Mouse (Mus musculus) MEL (cell line): ENCODE measurements around the gene Tiam1. TPM values are rescaled to one million over a fixed set of nuclear protein-coding genes. Genes with fewer than 3 reads are reported as not detected.

Experiments used
- DNase-seq: peaks from one replicate; pipeline ENCODE4 v3.0.0; 2011; ENCODE audit warnings: low read depth, low spot score
- H3K27ac ChIP-seq: 2 replicates; pipeline ENCODE4 v1.5.1; 2012; ENCODE audit warnings: low read depth, mild to moderate bottlenecking, control low read depth, low read length, moderate library complexity; ENCODE audit not compliant: control insufficient read depth
- H3K27me3 ChIP-seq, 2 experiments: fragments of 150-350 bp in 1 of 2; sonication (generic) in 1 of 2; 2 replicates each; pipeline ENCODE4 v1.6.1; 2012; ENCODE audit warnings: low read length in 2 of 2, mild to moderate bottlenecking in 2 of 2, improper control_type of control experiment in 1 of 2, moderate library complexity in 1 of 2; ENCODE audit not compliant: insufficient read depth in 2 of 2, control insufficient read depth in 1 of 2
- H3K36me3 ChIP-seq, 2 experiments: 2 replicates each; pipeline ENCODE4 v1.6.1; 2012 to 2014; ENCODE audit warnings: low read length in 2 of 2, improper control_type of control experiment in 1 of 2, inconsistent platforms in 1 of 2, mild to moderate bottlenecking in 1 of 2; ENCODE audit not compliant: insufficient read depth in 2 of 2, control insufficient read depth in 1 of 2
- H3K4me1 ChIP-seq, 2 experiments: fragments of 150-350 bp in 1 of 2; sonication (generic) in 1 of 2; 2 replicates each; pipeline ENCODE4 v1.6.1; 2012; ENCODE audit warnings: low read length in 2 of 2, improper control_type of control experiment in 1 of 2, mild to moderate bottlenecking in 1 of 2; ENCODE audit not compliant: insufficient read depth in 2 of 2, control insufficient read depth in 1 of 2
- H3K4me3 ChIP-seq, 2 experiments: fragments of 150-350 bp in 1 of 2; sonication (generic) in 1 of 2; 2 replicates each; pipeline ENCODE4 v1.5.1; 2012; ENCODE audit warnings: low read depth in 2 of 2, low read length in 2 of 2, mild to moderate bottlenecking in 2 of 2, moderate library complexity in 2 of 2, control low read depth in 1 of 2, improper control_type of control experiment in 1 of 2; ENCODE audit not compliant: control insufficient read depth in 1 of 2, insufficient read depth in 1 of 2
- H3K79me2 ChIP-seq: 2 replicates; pipeline ENCODE4 v1.6.1; 2012; ENCODE audit warnings: mild to moderate bottlenecking, low read length, moderate library complexity; ENCODE audit not compliant: control insufficient read depth, poor library complexity, insufficient read depth
- H3K9ac ChIP-seq: 2 replicates; pipeline ENCODE4 v1.6.1; 2012; ENCODE audit warnings: low read depth, mild to moderate bottlenecking, control low read depth, low read length, moderate library complexity; ENCODE audit not compliant: control insufficient read depth, poor library complexity, severe bottlenecking
- H3K9me3 ChIP-seq: fragments of 150-350 bp; sonication (generic); replicated peaks from 2 replicates; pipeline ENCODE4 v1.6.1; 2012; ENCODE audit warnings: mild to moderate bottlenecking, low read length, improper control_type of control experiment, moderate library complexity; ENCODE audit not compliant: insufficient read depth
- BHLHE40 ChIP-seq: IDR thresholded peaks from 2 replicates; pipeline ENCODE4 v1.6.1; 2012; ENCODE audit warnings: low read depth, mild to moderate bottlenecking, inconsistent platforms, low read length, improper control_type of control experiment, borderline replicate concordance
- ETS1 ChIP-seq: IDR thresholded peaks from 2 replicates; pipeline ENCODE4 v1.6.1; 2012; ENCODE audit warnings: low read depth, mild to moderate bottlenecking, inconsistent platforms, low read length, improper control_type of control experiment, moderate library complexity
- GABPA ChIP-seq: IDR thresholded peaks from 2 replicates; pipeline ENCODE4 v1.6.1; 2012; ENCODE audit warnings: low read depth, mild to moderate bottlenecking, inconsistent platforms, low read length, improper control_type of control experiment, moderate library complexity
- HCFC1 ChIP-seq: IDR thresholded peaks from 2 replicates; pipeline ENCODE4 v1.6.1; 2012; ENCODE audit warnings: low read depth, mild to moderate bottlenecking, inconsistent platforms, low read length, improper control_type of control experiment, moderate library complexity
- JUND ChIP-seq: IDR thresholded peaks from 2 replicates; pipeline ENCODE4 v1.6.1; 2011; ENCODE audit warnings: low read depth, mild to moderate bottlenecking, improper control_type of control experiment, low read length
- KAT2A ChIP-seq: conservative IDR thresholded peaks from 2 replicates; pipeline ENCODE4 v1.6.1; 2012; ENCODE audit warnings: low read depth, low read length, improper control_type of control experiment, inconsistent platforms
- MAX ChIP-seq: IDR thresholded peaks from 2 replicates; pipeline ENCODE4 v1.6.1; 2011; ENCODE audit warnings: low read length, improper control_type of control experiment
- MAZ ChIP-seq: IDR thresholded peaks from 2 replicates; pipeline ENCODE4 v1.6.1; 2012; ENCODE audit warnings: low read depth, mild to moderate bottlenecking, inconsistent platforms, low read length, improper control_type of control experiment
- MEF2A ChIP-seq: IDR thresholded peaks from 2 replicates; pipeline ENCODE4 v1.6.1; 2014; ENCODE audit warnings: low read depth, mild to moderate bottlenecking, inconsistent platforms, low read length, improper control_type of control experiment; ENCODE audit not compliant: poor library complexity, insufficient replicate concordance, severe bottlenecking; ENCODE audit errors: extremely low read depth
- MXI1 ChIP-seq: IDR thresholded peaks from 2 replicates; pipeline ENCODE4 v1.6.1; 2011; ENCODE audit warnings: mild to moderate bottlenecking, low read depth, low read length, improper control_type of control experiment
- MYB ChIP-seq: IDR thresholded peaks from 2 replicates; pipeline ENCODE4 v1.6.1; 2011; ENCODE audit warnings: mild to moderate bottlenecking, low read depth, low read length, improper control_type of control experiment
- NELFE ChIP-seq: IDR thresholded peaks from 2 replicates; pipeline ENCODE4 v1.6.1; 2011; ENCODE audit warnings: low read depth, low read length, improper control_type of control experiment
- NRF1 ChIP-seq: IDR thresholded peaks from 2 replicates; pipeline ENCODE4 v1.6.1; 2014; ENCODE audit warnings: low read depth, mild to moderate bottlenecking, inconsistent platforms, low read length, improper control_type of control experiment, moderate library complexity; ENCODE audit not compliant: poor library complexity, insufficient read depth, severe bottlenecking
- POLR2AphosphoS2 ChIP-seq: IDR thresholded peaks from 2 replicates; pipeline ENCODE4 v1.6.1; 2011; ENCODE audit warnings: low read length, improper control_type of control experiment
- POLR2AphosphoS5 ChIP-seq: IDR thresholded peaks from 2 replicates; pipeline ENCODE4 v1.6.1; 2012; ENCODE audit warnings: low read depth, borderline replicate concordance, mild to moderate bottlenecking, inconsistent platforms, low read length, moderate library complexity, mixed read lengths
- RCOR1 ChIP-seq: IDR thresholded peaks from 2 replicates; pipeline ENCODE4 v1.6.1; 2012; ENCODE audit warnings: low read depth, mild to moderate bottlenecking, inconsistent platforms, low read length, improper control_type of control experiment
- SIN3A ChIP-seq: IDR thresholded peaks from 2 replicates; pipeline ENCODE4 v1.6.1; 2012; ENCODE audit warnings: low read length, improper control_type of control experiment, inconsistent platforms
- SMC3 ChIP-seq: IDR thresholded peaks from 2 replicates; pipeline ENCODE4 v1.6.1; 2011; ENCODE audit warnings: low read depth, low read length, improper control_type of control experiment
- TAL1 ChIP-seq: IDR thresholded peaks from 2 replicates; pipeline ENCODE4 v1.6.1; 2012; ENCODE audit warnings: mild to moderate bottlenecking, inconsistent platforms, low read length, moderate library complexity, mixed read lengths
- TCF12 ChIP-seq: IDR thresholded peaks from 2 replicates; pipeline ENCODE4 v1.6.1; 2014; ENCODE audit warnings: low read depth, mild to moderate bottlenecking, inconsistent platforms, low read length, improper control_type of control experiment, moderate library complexity
- ZC3H11A ChIP-seq: IDR thresholded peaks from 2 replicates; pipeline ENCODE4 v1.6.1; 2012; ENCODE audit warnings: low read depth, mild to moderate bottlenecking, inconsistent platforms, low read length, improper control_type of control experiment
- ZKSCAN1 ChIP-seq: IDR thresholded peaks from 2 replicates; pipeline ENCODE4 v1.6.1; 2012; ENCODE audit warnings: low read depth, mild to moderate bottlenecking, inconsistent platforms, low read length, improper control_type of control experiment, moderate library complexity
- polyA plus RNA-seq, 2 experiments: library from polyadenylated mRNA; stranded (reverse) in 1 of 2; unstranded in 1 of 2; fragments of >175 nt in 1 of 2; fragments of >200 nt in 1 of 2; gene quantifications; 2 replicates each; pipeline versions ENCODE4 v1.2.1 to v1.2.4; 2012; ENCODE audit warnings: low replicate concordance in 2 of 2, low read depth in 1 of 2; ENCODE audit not compliant: insufficient read length in 2 of 2, insufficient read depth in 1 of 2, missing spikeins in 1 of 2
- total RNA-seq: library from RNA; depleted of rRNA; stranded (reverse); fragments of 300-350 nt; gene quantifications from 2 replicates; pipeline ENCODE4 v1.2.3, GENCODE M21; 2012

Tiam1 gene
- total and polyA plus RNA-seq, 3 experiments, result 15.0 to 23.9 (median 19.9) TPM

GRCm38 (mm10) chr16:89958982-89959381 is 184.6 kb downstream of the Tiam1 start:
- H3K9me3 ChIP-seq, result no peaks in the 10 kb centered on the region
- H3K27me3 ChIP-seq, result no peaks in the 10 kb centered on the region
- no peak overlapping the region for H3K4me3 ChIP-seq
- H3K27ac ChIP-seq, result no peak overlapping the region
- no peak overlapping the region for H3K9ac ChIP-seq
- TF ChIP-seq ETS1, result no peak
- TF ChIP-seq HCFC1, result no peak
- TF ChIP-seq MYB, result no peak
- no peak for TF ChIP-seq MAX
- TF ChIP-seq POLR2AphosphoS2, result no peak
- no peak for TF ChIP-seq MXI1
- no peak for TF ChIP-seq POLR2AphosphoS5
- TF ChIP-seq MEF2A, result no peak
- no peak for TF ChIP-seq ZC3H11A
- H3K79me2 ChIP-seq, result no peaks in the 10 kb centered on the region
- no peak for DNase-seq
- H3K4me1 ChIP-seq, result no peaks in the 10 kb centered on the region
- H3K36me3 ChIP-seq, result no peaks in the 10 kb centered on the region

- TF ChIP-seq RCOR1, result no peak
- TF ChIP-seq ETS1, result no peak
- no peak overlapping the region for H3K27ac ChIP-seq
- no peaks in the 10 kb centered on the region for H3K4me1 ChIP-seq
- DNase-seq, result no peak
- H3K9me3 ChIP-seq, result no peaks in the 10 kb centered on the region
- H3K79me2 ChIP-seq, result no peaks in the 10 kb centered on the region
- no peak overlapping the region for H3K4me3 ChIP-seq
- no peaks in the 10 kb centered on the region for H3K27me3 ChIP-seq
- H3K9ac ChIP-seq, result no peak overlapping the region
- H3K36me3 ChIP-seq, result no peaks in the 10 kb centered on the region
Observed at GRCm38 (mm10) chr16:89958030-89958429, 185.5 kb downstream of the Tiam1 start.

- TF ChIP-seq ETS1, result no peak
- TF ChIP-seq ZKSCAN1, result no peak
- TF ChIP-seq SIN3A, result no peak
- TF ChIP-seq NRF1, result no peak
- TF ChIP-seq MAZ, result no peak
- no peak for TF ChIP-seq JUND
- no peak for TF ChIP-seq KAT2A
- no peak for TF ChIP-seq MYB
- no peak for TF ChIP-seq TCF12
- no peak for TF ChIP-seq POLR2AphosphoS5
- no peak for TF ChIP-seq GABPA
- no peak for TF ChIP-seq BHLHE40
- TF ChIP-seq TAL1, result no peak
- no peak for TF ChIP-seq ZC3H11A
- no peak for TF ChIP-seq NELFE
- no peak for TF ChIP-seq SMC3
- TF ChIP-seq, all 39 proteins: peak for 0
- no peak overlapping the region for H3K4me3 ChIP-seq
- no peaks in the 10 kb centered on the region for H3K36me3 ChIP-seq
- H3K27ac ChIP-seq, result no peak overlapping the region
- H3K9me3 ChIP-seq, result no peaks in the 10 kb centered on the region
- no peaks in the 10 kb centered on the region for H3K4me1 ChIP-seq
- H3K9ac ChIP-seq, result no peak overlapping the region
- DNase-seq, result no peak
- no peaks in the 10 kb centered on the region for H3K79me2 ChIP-seq
- no peaks in the 10 kb centered on the region for H3K27me3 ChIP-seq
Observed at GRCm38 (mm10) chr16:89954525-89954924, 189.0 kb downstream of the Tiam1 start.
